Mouse (Mus musculus): ENCODE measurements around the gene Snx11. TPM values are rescaled to one million over a fixed set of nuclear protein-coding genes. Genes with fewer than 3 reads are reported as not detected.
A peak's percentile ranks its signal among the peaks of the same experiment; 100 is the strongest.
"Not testable (repeated sequence)": the region's sequence is repeated elsewhere in the genome, so short reads cannot be mapped to it uniquely, and the experiment has no call there.

Gene Snx11
- polyA plus RNA-seq, 1 experiment from 2014 or later, result 9.8 TPM

- peaks cover 2% of the 10 kb centered on the region; the same call in 1 of the 2 replicates for H3K36me3 ChIP-seq (replicated peaks; ENCODE audit: control insufficient read depth, insufficient read depth, low read depth, low read length)
- no peaks in the 10 kb centered on the region for H3K27me3 ChIP-seq (ENCODE audit: control insufficient read depth, insufficient read depth, low read length)
- ATAC-seq (replicated peaks; ENCODE audit: insufficient number of reproducible peaks, low FRiP score, low TSS enrichment, low read depth), result no peak
- H3K9ac ChIP-seq (replicated peaks; ENCODE audit: low read length), result peak overlapping the region; percentile 98
- H3K27ac ChIP-seq (replicated peaks; ENCODE audit: low read depth, low read length), result no peak overlapping the region; the same call in 1 of the 2 replicates
- H3K9me3 ChIP-seq (replicated peaks; ENCODE audit: control insufficient read depth, low read length), result no peaks in the 10 kb centered on the region
- peak overlapping the region; percentile 95 for H3K4me3 ChIP-seq (ENCODE audit: low read depth, low read length)
- peak; percentile 43 for DNase-seq (ENCODE audit: low spot score)
- H3K4me1 ChIP-seq (ENCODE audit: control insufficient read depth, insufficient read depth, low read length), result no peaks in the 10 kb centered on the region; the same call in 1 of the 2 replicates
- WGBS, result 12% methylated on average over 5 of the region's 5 CpGs
- H3K4me2 ChIP-seq (ENCODE audit: low read depth, low read length), result peak overlapping the region; percentile 68
Measured at GRCm38 (mm10) chr11:96789990-96790389, 12.6 kb upstream of the Snx11 start.

GRCm38 (mm10) chr11:96788871-96789795 lies 11.8 kb upstream of the Snx11 start, which contains the start of gene Cbx1:
Gene Cbx1, plus strand, starts transcription at chr11:96789127.
- H3K27me3 ChIP-seq (ENCODE audit: control insufficient read depth, insufficient read depth, low read length), result no peaks in the 10 kb centered on the region
- DNase-seq (ENCODE audit: low spot score), result peak; percentile 96
- no peaks in the 10 kb centered on the region; the same call in 1 of the 2 replicates for H3K4me1 ChIP-seq (ENCODE audit: control insufficient read depth, insufficient read depth, low read length)
- H3K36me3 ChIP-seq (replicated peaks; ENCODE audit: control insufficient read depth, insufficient read depth, low read depth, low read length), result peaks cover 2% of the 10 kb centered on the region; the same call in 1 of the 2 replicates
- peak within 1 kb of the TSS; percentile 95 for H3K27ac ChIP-seq (replicated peaks; ENCODE audit: low read depth, low read length)
- WGBS, result 2% methylated on average over 93 of the region's 93 CpGs
- peak within 1 kb of the TSS; percentile 95 for H3K4me3 ChIP-seq (ENCODE audit: low read depth, low read length)
- ATAC-seq (replicated peaks; ENCODE audit: insufficient number of reproducible peaks, low FRiP score, low TSS enrichment, low read depth), result peak; percentile 96
- peak within 1 kb of the TSS; percentile 68 for H3K4me2 ChIP-seq (ENCODE audit: low read depth, low read length)
- H3K9ac ChIP-seq (replicated peaks; ENCODE audit: low read length), result peak within 1 kb of the TSS; percentile 98
- H3K9me3 ChIP-seq (replicated peaks; ENCODE audit: control insufficient read depth, low read length), result no peaks in the 10 kb centered on the region

- Histone ChIP-seq H3K4me2 (ENCODE audit: low read depth, low read length) (no peak overlapping the region), H3K9me3 (replicated peaks; ENCODE audit: control insufficient read depth, low read length) (no peaks in the 10 kb centered on the region), H3K4me1 (ENCODE audit: control insufficient read depth, insufficient read depth, low read length) (no peaks in the 10 kb centered on the region), H3K36me3 (replicated peaks; ENCODE audit: control insufficient read depth, insufficient read depth, low read depth, low read length) (peaks cover 2% of the 10 kb centered on the region; the same call in 1 of the 2 replicates), H3K27ac (replicated peaks; ENCODE audit: low read depth, low read length) (no peak overlapping the region), H3K27me3 (ENCODE audit: control insufficient read depth, insufficient read depth, low read length) (no peaks in the 10 kb centered on the region), H3K4me3 (ENCODE audit: low read depth, low read length) (no peak overlapping the region), H3K9ac (replicated peaks; ENCODE audit: low read length) (no peak overlapping the region)
- ATAC-seq (replicated peaks; ENCODE audit: insufficient number of reproducible peaks, low FRiP score, low TSS enrichment, low read depth) (no peak), DNase-seq (ENCODE audit: low spot score) (peak; percentile 15)
- whole genome bisulfite sequencing, result 25% methylated on average over 9 of the region's 9 CpGs
Measured at GRCm38 (mm10) chr11:96786731-96787450, 9.5 kb upstream of the Snx11 start.

DNA sequence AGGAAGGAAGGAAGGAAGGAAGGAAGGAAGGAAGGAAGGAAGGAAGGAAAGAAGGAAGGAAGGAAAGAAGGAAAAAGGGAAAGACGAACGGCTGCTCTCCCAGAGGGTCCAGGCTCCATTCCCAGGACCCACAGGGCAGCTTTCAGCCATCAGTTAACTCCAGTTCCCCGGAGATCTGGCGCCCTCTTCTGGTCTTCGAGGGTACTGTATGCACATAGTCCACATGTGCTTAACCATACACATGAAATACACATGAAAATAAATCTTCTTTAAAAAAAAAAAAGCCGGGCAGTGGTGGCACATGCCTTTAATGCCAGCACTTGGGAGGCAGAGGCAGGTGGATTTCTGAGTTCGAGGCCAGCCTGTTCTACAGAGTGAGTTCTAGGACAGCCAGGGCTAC lies 7.5 kb upstream of the Snx11 start:
- ATAC-seq (replicated peaks; ENCODE audit: insufficient number of reproducible peaks, low FRiP score, low TSS enrichment, low read depth); H3K36me3 ChIP-seq (replicated peaks; ENCODE audit: control insufficient read depth, insufficient read depth, low read depth, low read length); H3K9ac ChIP-seq (replicated peaks; ENCODE audit: low read length); H3K4me3 ChIP-seq (ENCODE audit: low read depth, low read length); H3K4me2 ChIP-seq (ENCODE audit: low read depth, low read length); H3K9me3 ChIP-seq (replicated peaks; ENCODE audit: control insufficient read depth, low read length); H3K27ac ChIP-seq (replicated peaks; ENCODE audit: low read depth, low read length); H3K4me1 ChIP-seq (ENCODE audit: control insufficient read depth, insufficient read depth, low read length); H3K27me3 ChIP-seq (ENCODE audit: control insufficient read depth, insufficient read depth, low read length): not testable (repeated sequence)
- DNase-seq (ENCODE audit: low spot score), result peak; percentile 78
- 16% methylated on average over 7 of the region's 7 CpGs for WGBS

DNA sequence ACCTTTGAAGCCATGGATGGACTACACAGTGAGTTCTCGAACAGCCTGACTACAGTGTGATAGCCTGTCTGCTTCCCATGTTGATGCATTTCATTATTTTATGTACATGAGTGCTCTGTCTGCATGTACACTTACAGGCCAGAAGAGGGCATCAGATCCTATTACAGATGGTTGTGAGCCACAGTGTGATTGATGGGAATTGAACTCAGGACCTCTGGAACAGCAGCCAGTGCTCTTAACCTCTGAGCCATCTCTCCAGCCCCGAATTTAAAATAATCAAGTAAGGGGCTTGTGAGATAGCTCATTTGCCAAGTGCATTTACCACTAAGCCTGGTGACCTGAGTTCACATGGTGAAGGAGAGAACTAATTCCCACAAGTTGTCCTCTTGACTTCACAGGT lies 4.1 kb upstream of the Snx11 start:
- H3K27me3 ChIP-seq (ENCODE audit: control insufficient read depth, insufficient read depth, low read length), result no peaks in the 10 kb centered on the region
- peaks cover 2% of the 10 kb centered on the region; the same call in 1 of the 2 replicates for H3K4me1 ChIP-seq (ENCODE audit: control insufficient read depth, insufficient read depth, low read length)
- no peak overlapping the region for H3K27ac ChIP-seq (replicated peaks; ENCODE audit: low read depth, low read length)
- no peaks in the 10 kb centered on the region for H3K9me3 ChIP-seq (replicated peaks; ENCODE audit: control insufficient read depth, low read length)
- WGBS, result 83% methylated on average over 2 of the region's 2 CpGs
- ATAC-seq (replicated peaks; ENCODE audit: insufficient number of reproducible peaks, low FRiP score, low TSS enrichment, low read depth), result no peak
- no peak overlapping the region for H3K4me3 ChIP-seq (ENCODE audit: low read depth, low read length)
- no peak for DNase-seq (ENCODE audit: low spot score)
- no peak overlapping the region for H3K9ac ChIP-seq (replicated peaks; ENCODE audit: low read length)
- H3K36me3 ChIP-seq (replicated peaks; ENCODE audit: control insufficient read depth, insufficient read depth, low read depth, low read length), result no peaks in the 10 kb centered on the region
- no peak overlapping the region for H3K4me2 ChIP-seq (ENCODE audit: low read depth, low read length)

DNA sequence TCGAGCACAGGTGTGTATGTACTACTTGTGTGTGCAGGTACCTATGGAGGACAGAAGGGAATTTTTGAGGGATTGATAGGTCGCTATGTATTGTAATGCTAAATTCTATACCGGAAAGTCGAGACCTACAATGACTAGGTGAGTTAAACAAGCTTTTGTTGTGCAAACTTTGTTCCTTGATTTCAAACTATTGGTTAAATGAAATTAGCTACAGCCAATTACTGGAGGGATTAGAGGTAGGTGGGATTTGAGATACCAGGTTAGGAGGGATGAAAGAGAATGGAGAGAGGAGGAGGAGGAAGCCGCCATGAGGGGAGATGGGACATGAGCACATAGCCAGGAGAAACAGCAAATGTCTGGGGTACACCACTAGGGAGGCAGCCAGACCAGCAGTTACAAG lies 2.9 kb upstream of the Snx11 start:
- 78% methylated on average over 5 of the region's 5 CpGs for WGBS
- no peak for ATAC-seq (replicated peaks; ENCODE audit: insufficient number of reproducible peaks, low FRiP score, low TSS enrichment, low read depth)
- Histone ChIP-seq H3K9me3 (replicated peaks; ENCODE audit: control insufficient read depth, low read length) (no peaks in the 10 kb centered on the region), H3K36me3 (replicated peaks; ENCODE audit: control insufficient read depth, insufficient read depth, low read depth, low read length) (no peaks in the 10 kb centered on the region), H3K4me3 (ENCODE audit: low read depth, low read length) (no peak overlapping the region), H3K9ac (replicated peaks; ENCODE audit: low read length) (no peak overlapping the region), H3K27ac (replicated peaks; ENCODE audit: low read depth, low read length) (no peak overlapping the region), H3K4me2 (ENCODE audit: low read depth, low read length) (no peak overlapping the region), H3K4me1 (ENCODE audit: control insufficient read depth, insufficient read depth, low read length) (peaks cover 5% of the 10 kb centered on the region), H3K27me3 (ENCODE audit: control insufficient read depth, insufficient read depth, low read length) (no peaks in the 10 kb centered on the region)
- no peak for DNase-seq (ENCODE audit: low spot score)

GRCm38 (mm10) chr11:96778061-96778627 lies 785 bp upstream of the Snx11 start:
- H3K27ac ChIP-seq (replicated peaks; ENCODE audit: low read depth, low read length); H3K9me3 ChIP-seq (replicated peaks; ENCODE audit: control insufficient read depth, low read length); ATAC-seq (replicated peaks; ENCODE audit: insufficient number of reproducible peaks, low FRiP score, low TSS enrichment, low read depth); DNase-seq (ENCODE audit: low spot score); H3K4me1 ChIP-seq (ENCODE audit: control insufficient read depth, insufficient read depth, low read length); H3K27me3 ChIP-seq (ENCODE audit: control insufficient read depth, insufficient read depth, low read length); H3K36me3 ChIP-seq (replicated peaks; ENCODE audit: control insufficient read depth, insufficient read depth, low read depth, low read length): not testable (repeated sequence)
- H3K4me2 ChIP-seq (ENCODE audit: low read depth, low read length), result peak overlapping the region; percentile 48
- WGBS, result 73% methylated on average over 10 of the region's 10 CpGs
- H3K4me3 ChIP-seq (ENCODE audit: low read depth, low read length), result peak overlapping the region; percentile 58
- peak overlapping the region; percentile 52 for H3K9ac ChIP-seq (replicated peaks; ENCODE audit: low read length)

All from embryonic facial prominence, embryonic 11.5 days (tissue).